Mouse (Mus musculus) MEL (cell line): ENCODE data around the gene Gad1.

Source experiments
- CTCF ChIP-seq, 3 experiments: IDR thresholded peaks in 2 of 3; conservative IDR thresholded peaks in 1 of 3; 2 replicates each; pipeline ENCODE4 v1.5.1; 2011 to 2012; ENCODE audit warnings: low read length in 3 of 3, low read depth in 2 of 3, mild to moderate bottlenecking in 2 of 3, improper control_type of control experiment in 1 of 3, inconsistent platforms in 1 of 3, mixed read lengths in 1 of 3, moderate library complexity in 1 of 3; ENCODE audit not compliant: control insufficient read depth in 1 of 3, insufficient read depth in 1 of 3, poor library complexity in 1 of 3, severe bottlenecking in 1 of 3
- MAX ChIP-seq: IDR thresholded peaks from 2 replicates; pipeline ENCODE4 v1.6.1; 2011; ENCODE audit warnings: low read length, improper control_type of control experiment
- MEF2A ChIP-seq: IDR thresholded peaks from 2 replicates; pipeline ENCODE4 v1.6.1; 2014; ENCODE audit warnings: low read depth, mild to moderate bottlenecking, inconsistent platforms, low read length, improper control_type of control experiment; ENCODE audit not compliant: poor library complexity, insufficient replicate concordance, severe bottlenecking; ENCODE audit errors: extremely low read depth

DNA sequence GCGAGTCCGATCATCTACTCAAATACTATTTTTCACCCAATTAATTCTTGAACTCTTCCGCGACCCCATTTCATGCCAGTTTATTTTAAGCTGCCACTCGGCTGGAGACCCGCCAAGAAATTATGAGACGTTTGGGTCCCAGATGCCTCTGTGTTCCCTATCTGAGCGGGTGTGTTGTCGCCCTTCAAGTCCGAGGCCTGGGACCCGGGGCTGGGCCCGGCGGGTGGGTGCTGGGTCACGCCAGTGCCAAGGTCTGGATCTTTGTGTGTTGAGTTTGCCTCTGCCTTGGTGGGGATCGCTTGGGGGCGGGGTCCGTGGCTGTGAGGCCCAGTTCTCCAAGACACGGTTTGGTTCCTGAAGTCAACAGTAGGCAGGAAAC, 13.7 kb downstream of the Gad1 start:
- TF ChIP-seq CTCF (IDR thresholded peaks at IDR 0.05 in 2 of 3, conservative IDR thresholded peaks at IDR 0.05 in 1 of 3; ENCODE audit: control insufficient read depth in 1 of 3, insufficient read depth in 1 of 3, low read depth in 2 of 3, low read length in 3 of 3, poor library complexity in 1 of 3, severe bottlenecking in 1 of 3), result no peak
- TF ChIP-seq MEF2A, result no peak
- TF ChIP-seq MAX, result no peak
